Mouse (Mus musculus) gastrocnemius, postnatal 36 days (tissue): Measurements from ENCODE around the gene Gadl1. TPM values are rescaled to one million over a fixed set of nuclear protein-coding genes. Genes with fewer than 3 reads are reported as not detected.
"Not testable (repeated sequence)": the region's sequence is repeated elsewhere in the genome, so short reads cannot be mapped to it uniquely, and the experiment has no call there.

ENCODE experiments used
- DNase-seq, 2 experiments: peaks; one replicate each; pipeline ENCODE4 v3.0.0; 2022
- intact Hi-C: fragments of 180-260 bp; cut with DNase I; formaldehyde crosslinking; loops from one replicate; pipeline ENCODE4 v1.15.1; 2025
- total RNA-seq, 2 experiments: library from RNA; stranded (reverse); gene quantifications; 2 replicates each; pipeline ENCODE4 v1.2.3; 2021

The Gadl1 gene
- total RNA-seq, 2 experiments from 2014 or later, result 5.8 to 20.0 TPM

DNA sequence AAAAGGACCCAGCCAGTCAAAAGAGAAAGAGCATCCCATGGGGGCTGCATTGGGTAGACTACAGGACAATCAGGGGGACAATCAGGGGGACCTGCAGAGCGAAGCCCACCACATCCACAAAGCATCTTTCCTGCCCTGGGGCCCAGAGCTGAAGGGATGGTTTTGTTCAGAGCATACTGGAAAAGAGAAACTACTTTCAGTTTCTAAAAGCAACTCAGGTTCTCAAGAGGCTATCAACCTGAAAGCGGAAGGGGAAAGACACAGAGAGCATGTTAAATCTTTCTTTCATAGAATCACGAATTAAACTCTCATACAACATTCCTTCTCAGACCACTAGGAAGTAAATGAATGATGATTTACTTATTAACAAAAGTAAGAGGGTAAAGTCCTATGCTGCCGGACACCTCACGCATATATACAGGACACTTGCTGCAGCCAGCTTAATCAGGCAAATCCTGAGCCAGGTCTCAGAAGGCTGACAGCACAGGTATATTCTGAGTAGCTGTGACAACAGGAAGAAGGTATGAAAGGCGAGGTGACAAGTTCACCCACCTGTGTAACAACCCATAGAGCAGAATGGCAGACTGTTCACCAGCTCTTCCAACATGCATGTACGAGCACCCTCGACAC lies 90.2 kb downstream of the Gadl1 start:
- intact Hi-C loops, result no loop called here
- DNase-seq, result no peak

DNA sequence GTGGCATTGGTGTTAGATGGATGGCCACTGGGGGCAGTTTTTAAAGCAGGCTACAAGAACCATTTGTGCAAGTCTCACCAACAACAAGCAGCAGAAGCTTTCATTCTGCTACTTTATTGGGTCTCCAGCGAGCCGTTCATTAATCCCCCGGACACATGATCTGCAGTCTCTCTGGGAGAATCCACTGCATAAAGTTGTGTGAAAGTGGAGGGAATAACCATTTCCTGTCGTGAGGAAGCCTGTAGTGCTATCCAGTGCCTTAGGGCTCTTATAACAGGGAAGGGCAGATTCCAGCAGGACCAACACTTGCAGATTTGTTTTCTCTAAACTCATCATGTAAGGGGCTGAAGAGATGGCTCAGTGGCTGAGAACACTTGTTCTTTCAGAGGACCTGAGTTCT lies 104.7 kb downstream of the Gadl1 start:
- DNase-seq, result no peak
- intact Hi-C loops, result no loop called here

DNA sequence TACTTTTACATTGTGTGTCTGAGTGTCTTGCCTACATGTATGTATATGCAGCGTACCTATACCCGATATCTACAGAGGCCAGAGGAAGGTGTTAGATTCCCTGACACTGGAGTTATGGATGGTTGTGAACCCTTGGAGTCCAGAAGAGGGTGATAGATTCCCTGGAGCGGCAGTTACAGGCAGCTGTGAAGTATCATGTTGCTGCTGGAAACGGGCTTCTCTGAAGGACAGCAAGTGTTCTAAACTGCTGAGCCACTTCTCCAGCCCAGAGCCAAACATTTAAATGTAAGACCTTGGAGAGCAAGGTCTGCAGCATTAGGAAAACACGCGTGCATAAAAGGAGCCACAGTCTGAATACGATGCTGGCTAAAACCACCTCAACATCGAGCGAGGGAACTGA lies 107.0 kb downstream of the Gadl1 start:
- intact Hi-C loops, result no loop called here
- DNase-seq, result no peak

DNA sequence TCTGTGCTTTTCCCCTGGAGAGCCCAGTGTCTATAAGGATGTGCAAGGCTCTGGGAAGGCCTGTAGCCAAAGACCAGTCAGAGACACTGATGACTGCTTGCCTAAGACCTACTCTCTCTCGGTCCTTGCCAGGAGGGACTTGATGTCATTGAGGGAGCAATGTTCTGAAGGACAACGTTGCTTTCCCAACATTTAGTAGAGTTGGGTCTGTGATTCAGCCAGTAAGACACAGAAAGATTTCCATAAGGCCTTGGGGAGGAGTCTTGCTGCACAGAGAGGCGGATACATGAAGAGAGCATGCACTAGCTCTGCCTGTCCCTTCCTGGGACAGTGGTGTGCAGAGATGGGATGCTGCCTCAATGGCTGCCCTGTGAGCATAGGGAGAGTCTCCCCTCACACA lies 107.8 kb downstream of the Gadl1 start:
- no peak for DNase-seq
- intact Hi-C loops, result no loop called here

DNA sequence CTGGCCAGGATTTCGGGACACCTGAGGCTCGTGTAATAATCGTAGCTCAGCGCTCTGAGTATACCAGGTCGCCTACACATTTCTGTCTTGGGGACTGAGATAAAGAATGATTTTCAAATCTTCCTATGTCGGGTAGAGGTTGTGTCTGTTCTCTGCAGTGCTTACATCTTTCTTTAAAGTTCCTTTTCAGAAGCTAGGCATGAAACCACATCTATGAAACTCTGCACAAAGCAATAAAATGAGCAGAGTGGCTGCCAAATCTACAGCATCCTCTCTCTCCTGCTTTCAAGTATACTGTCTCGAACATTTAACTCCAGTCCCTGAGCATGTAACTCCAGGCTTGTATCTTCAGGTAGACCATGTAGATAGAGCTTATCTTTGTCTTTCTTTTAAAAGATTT lies 109.3 kb downstream of the Gadl1 start:
- DNase-seq, result no peak
- intact Hi-C loops, result no loop called here

DNA sequence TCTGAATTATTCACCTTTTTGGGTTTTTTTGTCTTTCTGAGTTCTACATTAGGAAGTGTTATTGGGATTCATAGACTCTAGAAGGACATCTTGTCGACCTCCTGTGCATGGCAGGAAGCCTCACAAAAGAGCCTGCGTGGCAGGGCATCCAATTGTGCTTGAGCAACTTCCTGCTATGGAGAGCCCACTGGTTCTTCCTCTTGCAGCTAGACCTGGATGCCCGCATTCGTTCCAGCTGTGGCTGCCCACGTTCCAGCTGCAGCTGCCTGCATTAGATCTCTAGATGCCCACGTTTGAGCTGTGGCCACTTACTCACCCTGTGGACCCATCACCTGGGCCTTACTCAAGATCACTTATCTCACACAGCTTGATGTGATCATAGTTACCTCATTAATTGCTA lies 116.1 kb downstream of the Gadl1 start:
- DNase-seq, result no peak
- intact Hi-C loops, result no loop called here

DNA sequence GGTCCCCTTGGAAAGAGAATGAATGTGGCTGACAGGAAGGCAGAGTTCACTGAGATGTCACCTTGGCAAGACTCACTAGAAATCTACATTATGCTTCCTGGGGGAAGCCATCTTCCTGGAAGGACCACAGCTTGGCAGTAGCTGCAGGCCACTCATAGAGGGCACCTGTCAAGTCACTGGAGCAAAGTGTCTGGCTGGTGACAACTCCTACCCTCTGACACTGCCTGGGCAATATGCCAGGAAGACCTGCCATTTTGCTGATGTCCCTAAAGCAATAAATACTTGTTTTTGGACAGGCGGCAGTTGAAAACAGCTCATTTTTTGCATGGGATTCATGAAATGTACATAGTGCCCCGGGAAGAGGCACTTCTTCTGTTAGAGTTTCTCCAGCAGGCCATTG lies 119.8 kb downstream of the Gadl1 start:
- no peak for DNase-seq
- intact Hi-C loops, result no loop called here

DNA sequence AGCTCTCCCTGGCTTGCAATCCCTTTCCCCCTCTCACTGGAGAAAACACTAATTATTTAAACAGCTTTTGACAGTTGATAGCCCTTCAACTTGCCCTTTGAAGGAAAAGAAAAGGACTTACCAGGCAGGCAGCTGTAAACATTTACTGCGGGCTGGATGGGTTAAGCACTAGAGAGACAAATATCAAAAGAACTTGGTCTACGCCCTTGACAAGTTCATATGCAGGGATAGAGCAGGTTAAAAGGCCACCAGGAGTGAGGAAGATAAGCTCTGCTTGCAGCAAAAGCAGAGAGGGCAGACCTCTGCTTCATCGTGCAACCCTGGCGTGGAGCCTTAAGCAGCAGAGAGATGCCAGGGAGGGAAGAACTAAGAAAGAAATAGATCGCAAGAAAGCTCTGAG lies 123.5 kb downstream of the Gadl1 start:
- intact Hi-C loops, result no loop called here
- no peak for DNase-seq

DNA sequence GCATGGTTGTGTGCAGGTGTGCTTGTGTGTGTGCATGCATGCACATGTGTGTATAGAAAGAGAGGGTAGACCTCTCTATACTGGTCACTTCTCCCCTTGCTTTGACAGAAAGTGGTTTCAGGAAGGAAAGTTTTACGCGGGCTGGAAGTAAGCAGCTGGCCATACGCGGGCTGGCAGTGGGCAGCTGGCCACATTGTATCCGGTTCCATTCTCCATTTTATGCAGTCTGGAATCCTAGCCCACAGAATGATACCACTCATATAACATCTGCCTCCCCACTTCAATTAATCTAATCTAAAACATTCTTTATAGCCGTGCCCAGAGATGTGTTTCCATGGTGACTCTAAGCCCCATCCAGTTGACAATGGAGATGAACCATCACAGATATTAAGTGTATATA lies 129.0 kb downstream of the Gadl1 start:
- intact Hi-C loops, result loop anchor here (5.0 kb wide), 1 partner anchor 156 kb away; no protein-coding TSS in a partner anchor
- DNase-seq, result no peak

DNA sequence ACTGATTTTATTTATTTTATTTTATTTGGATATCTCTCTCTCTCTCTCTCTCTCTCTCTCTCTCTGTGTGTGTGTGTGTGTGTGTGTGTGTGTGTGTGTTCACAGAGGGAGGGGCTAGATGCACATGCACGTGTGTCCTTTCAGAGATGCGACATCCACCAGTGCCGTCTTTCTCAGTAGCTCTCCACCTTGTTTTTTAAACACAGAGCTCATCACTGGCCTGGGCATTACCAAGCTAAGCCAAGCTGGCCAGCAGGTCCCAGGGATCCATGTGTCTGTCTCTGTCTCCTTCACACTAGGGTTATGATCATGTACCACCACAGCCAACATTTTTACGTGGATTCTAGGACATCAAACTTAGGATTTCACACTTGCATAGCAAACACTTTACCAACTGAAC lies 130.7 kb downstream of the Gadl1 start:
- intact Hi-C loops, result loop anchor here (5.0 kb wide), 1 partner anchor 158 kb away; no protein-coding TSS in a partner anchor
- DNase-seq, result no peak

DNA sequence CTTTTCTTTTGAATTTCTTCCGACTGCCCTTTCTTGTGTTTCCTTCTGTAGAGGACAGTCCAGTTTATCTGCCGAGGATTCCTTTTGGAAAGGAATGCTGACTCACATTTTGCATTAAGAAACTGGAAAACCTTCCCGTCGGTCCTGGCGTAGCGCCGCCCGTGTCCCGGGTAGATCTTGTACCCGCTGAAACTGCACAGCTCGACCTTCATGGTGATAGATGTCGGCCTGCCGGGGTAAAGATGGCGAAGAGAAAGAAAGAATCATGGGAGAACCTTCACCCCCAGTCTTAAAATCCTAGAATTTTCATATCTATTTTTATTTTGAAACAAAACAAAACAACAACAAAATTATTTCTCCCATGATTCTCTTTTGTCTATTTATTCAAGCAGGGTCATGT lies 131.6 kb downstream of the Gadl1 start:
- intact Hi-C loops, DNase-seq: not testable (repeated sequence)

DNA sequence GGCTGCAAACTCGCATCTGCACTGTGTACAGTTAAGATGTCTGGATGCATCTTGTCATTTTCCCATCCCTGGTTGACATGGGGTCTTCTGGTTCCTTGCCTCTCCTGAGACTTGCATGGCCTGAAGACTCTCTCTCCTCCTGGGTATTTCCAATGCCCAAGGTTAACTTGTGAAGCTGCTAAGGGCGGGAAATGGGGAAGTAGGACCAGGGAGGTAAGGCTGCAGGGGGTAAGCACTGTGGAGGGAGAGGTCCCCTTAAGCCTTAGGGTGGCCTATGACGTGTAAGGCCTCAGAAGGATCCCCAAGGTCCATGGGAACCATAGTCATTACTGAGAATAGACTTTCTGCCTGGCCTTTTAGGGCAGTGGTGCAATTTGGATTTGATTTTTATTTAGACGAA lies 132.1 kb downstream of the Gadl1 start:
- intact Hi-C loops, result no loop called here
- DNase-seq, result no peak

DNA sequence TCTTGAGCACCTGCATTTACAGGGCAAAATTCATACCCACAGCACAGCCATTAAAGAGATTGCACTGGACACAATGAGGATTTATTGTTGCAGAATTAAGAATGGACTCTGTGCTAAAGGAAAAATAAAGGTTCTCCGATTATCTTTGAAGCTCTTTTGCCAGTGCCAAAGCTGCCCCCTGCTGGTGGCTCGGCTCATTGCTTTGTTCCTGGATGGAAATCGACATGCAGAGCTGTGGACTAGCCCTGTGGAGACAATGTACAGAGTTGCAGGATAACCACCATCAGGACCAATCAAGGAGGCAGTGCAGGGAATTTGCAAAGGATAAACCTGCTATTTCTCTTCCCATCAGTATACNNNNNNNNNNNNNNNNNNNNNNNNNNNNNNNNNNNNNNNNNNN lies 132.5 kb downstream of the Gadl1 start:
- DNase-seq, result peak; percentile 71 to 75
- intact Hi-C loops, result loop anchor here (2.0 kb wide), 1 partner anchor 331 kb away; no protein-coding TSS in a partner anchor

DNA sequence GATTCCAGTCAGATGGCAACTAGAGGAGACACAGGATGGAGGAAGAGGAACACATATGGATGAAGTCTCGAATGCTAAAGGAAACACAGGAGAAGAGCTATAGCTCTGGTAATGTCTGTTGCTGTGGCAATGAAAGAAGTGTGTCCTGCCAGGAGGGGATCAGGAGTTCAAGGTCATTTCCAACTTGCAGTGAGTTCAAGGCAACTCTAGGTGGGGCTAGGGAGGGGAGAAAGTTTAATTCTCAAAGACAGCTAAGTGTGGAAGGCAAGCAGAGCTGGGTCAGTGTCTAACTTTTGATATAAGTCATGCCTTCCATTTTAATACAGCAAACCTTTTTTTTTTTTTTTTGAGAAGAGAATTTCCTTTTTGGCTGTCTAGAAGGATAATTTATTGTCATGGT lies 140.7 kb downstream of the Gadl1 start:
- intact Hi-C loops, result no loop called here
- DNase-seq, result no peak

DNA sequence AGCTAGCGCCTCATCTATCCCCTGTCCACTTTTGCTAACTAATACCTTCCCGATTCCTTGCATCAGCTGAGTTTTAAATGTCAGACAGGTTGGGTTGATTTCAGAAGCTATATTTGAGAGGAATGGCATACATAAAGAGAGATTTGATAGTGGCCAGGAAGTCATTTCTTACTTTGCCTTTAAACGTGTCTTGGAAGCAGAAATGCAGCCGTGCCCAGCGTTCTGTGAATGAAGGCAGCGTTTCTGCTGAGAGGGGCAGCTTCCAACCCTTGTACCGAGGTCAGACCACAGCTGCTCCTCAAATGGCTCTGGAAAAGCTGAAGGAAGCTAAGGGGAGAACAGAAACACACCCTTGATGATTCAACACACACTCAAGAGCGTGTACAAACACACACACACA lies 144.7 kb downstream of the Gadl1 start:
- intact Hi-C loops, result no loop called here
- DNase-seq, result no peak

DNA sequence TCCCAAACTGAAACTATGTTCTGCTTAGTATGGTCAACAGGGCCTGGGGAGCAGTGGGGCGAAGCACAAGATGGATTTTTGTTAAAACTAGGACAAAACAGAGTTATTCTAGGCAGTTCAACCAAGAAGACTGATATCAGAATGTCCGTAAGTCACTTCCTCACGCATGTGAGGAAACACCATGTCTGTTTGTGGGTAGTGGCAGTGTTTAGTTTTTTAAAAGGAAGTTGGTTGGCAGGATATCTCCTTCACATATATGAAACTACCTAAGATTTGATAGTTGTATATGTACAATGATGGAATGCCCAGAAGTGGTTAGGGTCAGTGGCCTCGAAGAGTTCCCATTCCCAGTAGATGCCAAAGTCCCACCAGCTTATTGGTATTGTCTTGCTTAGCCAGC lies 149.2 kb downstream of the Gadl1 start:
- intact Hi-C loops, result no loop called here
- no peak for DNase-seq

DNA sequence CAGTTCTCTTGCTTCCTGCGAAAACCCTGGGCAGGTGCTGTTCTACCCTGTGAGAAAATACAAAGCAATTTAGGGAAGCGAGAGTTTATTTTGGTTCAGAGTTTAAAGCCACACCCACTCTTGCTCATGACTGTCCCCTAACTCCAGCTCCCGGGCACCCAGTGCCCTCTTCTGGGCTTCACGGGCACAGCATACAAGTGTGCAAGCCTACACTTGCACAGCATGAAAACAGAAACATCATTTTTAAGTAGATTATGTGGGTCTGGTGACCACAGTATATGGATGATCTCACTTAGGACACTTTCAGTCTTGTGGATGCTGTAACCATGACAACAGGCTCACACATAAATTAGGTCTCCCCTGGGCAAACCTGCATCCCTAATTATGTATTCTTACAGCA lies 149.9 kb downstream of the Gadl1 start:
- DNase-seq, result no peak
- intact Hi-C loops, result no loop called here

DNA sequence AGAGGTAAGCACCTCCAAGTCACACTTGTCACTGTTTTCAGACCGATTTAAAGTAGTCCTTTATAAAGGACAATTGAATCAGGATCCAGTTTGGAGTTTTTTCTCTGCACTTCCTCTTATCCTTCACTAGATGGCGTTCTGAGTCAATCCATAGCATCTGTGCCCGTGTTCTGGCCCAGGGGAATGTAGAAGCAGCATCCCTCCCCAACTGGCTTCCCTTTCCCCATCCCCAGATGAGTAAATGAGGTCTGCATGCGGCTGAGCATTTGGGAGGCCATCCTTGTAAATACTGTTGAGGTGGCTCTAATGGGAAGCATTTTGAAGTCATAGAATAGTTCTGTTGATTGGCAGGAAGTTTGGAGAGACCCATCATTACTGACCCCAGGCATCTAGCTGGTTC lies 151.4 kb downstream of the Gadl1 start:
- DNase-seq, result no peak
- intact Hi-C loops, result loop anchor here (2.0 to 10.0 kb wide), 2 partner anchors 324 to 494 kb away; no protein-coding TSS in a partner anchor

DNA sequence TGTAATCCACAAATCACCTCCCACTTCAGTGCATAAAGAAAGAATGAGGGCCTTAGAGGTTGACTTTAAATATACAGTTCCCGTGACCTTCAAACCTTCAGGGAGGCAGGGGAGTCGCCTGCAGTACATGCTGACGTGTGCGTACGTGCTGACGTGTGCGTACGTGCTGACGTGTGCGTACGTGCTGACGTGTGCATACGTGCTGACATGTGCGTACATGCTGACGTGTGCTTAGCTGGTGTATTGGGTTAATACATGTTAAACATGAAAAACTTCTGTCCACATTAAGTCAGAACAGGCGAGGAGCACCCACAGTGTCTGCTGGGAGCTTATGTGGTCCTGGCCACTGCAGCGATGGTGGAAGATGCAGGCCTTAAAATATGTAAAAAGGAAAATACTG lies 155.5 kb downstream of the Gadl1 start:
- DNase-seq, result no peak
- intact Hi-C loops, result loop anchor here (10.0 kb wide), 1 partner anchor 490 kb away; no protein-coding TSS in a partner anchor

DNA sequence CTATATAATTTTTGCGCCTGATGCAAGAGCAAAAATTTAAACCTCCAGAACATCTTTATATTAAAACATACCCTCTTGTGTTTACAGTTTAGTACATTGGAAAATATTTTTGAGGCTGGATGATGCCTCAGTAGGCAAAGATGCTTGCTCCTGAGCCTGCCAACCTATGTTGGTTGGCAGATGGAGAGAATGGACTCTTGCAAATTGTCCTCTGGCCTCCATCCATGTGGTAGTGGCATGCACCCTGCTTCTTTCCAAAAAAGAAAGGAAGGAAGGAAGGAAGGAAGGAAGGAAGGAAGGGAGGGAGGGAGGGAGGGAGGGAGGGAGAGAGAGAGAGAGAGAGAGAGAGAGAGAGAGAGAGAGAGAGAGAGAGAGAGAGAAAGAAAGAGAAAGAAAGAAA lies 162.3 kb downstream of the Gadl1 start:
- DNase-seq, intact Hi-C loops: not testable (repeated sequence)

DNA sequence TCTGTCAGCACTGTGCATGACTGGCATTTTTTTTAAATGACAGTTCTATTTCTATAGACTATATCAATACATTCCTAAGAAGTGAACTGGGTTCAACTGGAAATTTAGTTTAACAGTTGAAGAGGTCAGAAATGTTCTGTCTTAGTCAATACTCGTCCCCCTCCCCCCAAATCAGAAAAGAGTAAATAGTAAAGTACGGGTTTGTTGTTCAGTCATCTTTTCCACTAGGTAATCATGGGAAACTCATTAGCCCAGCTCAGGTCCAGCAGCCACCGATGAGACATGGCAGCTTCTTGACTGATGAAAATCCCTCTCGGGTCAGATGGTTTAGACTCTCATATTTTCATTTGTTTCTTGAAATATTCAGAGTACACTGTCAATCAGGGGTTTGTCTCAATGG lies 166.9 kb downstream of the Gadl1 start:
- intact Hi-C loops, result no loop called here
- DNase-seq, result no peak

DNA sequence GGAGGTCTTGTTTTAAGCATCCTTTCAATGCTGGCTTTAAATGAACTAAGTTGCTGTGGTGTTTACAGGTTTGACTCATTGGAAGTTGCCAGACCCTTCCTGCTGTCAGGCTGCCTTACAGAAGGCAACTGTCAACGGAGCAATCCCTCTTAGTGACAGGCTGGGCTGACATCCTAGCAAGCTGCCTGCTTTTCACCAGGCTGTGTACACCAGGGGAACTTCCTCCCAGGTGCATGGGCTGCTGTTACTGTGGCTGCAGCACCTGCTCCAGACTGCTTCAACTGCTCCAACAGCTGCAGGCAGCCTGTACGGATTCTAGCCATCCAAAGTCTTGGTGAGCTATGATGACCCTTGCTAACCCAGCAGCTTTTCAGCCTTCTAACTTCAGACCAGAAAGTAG lies 167.7 kb downstream of the Gadl1 start:
- intact Hi-C loops, result no loop called here
- no peak for DNase-seq

DNA sequence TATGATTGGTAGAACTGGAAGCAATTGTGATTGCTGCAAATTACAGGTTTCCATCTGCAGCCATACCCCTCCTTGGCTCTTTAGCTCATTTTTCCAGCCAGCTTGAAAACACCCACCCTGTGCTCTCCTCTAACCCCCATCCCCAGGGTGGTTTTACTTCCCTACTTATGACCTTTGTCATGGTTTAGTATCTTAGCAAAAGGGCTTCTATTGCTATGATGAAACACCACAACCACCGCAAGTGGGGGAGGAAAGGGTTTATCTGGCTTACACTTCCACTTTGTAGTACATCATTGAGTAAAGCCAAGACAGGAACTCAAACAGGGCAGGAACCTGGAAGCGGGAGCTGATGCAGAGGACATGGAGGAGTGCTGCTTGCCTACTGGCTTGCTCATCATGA lies 168.2 kb downstream of the Gadl1 start:
- DNase-seq, result no peak
- intact Hi-C loops, result no loop called here
